Mouse (Mus musculus) hematopoietic stem cell, adult 5-6 weeks (primary cell): ENCODE results near the gene AC153137.1. TPM values are rescaled to one million over a fixed set of nuclear protein-coding genes. Genes with fewer than 3 reads are reported as not detected.

ENCODE experiments used
- ATAC-seq, 2 experiments: fragments of 125-278 bp in 1 of 2; replicated peaks in 1 of 2; 2 replicates each; pipeline ENCODE4 v1.8.0; 2016 to 2017; ENCODE audit warnings: inconsistent platforms in 2 of 2, mild to moderate bottlenecking in 2 of 2, moderate number of reproducible peaks in 2 of 2, low read depth in 1 of 2, moderate TSS enrichment in 1 of 2; ENCODE audit not compliant: low FRiP score in 2 of 2, poor library complexity in 2 of 2, severe bottlenecking in 2 of 2, insufficient read depth in 1 of 2, low TSS enrichment in 1 of 2
- total RNA-seq: library from RNA; stranded (forward); fragments of 172-1452, 232-1000 nt; gene quantifications from 2 replicates; pipeline ENCODE4 v1.2.3, GENCODE M21; 2017

The AC153137.1 gene
- total RNA-seq, 1 experiment from 2014 or later = not detected

DNA sequence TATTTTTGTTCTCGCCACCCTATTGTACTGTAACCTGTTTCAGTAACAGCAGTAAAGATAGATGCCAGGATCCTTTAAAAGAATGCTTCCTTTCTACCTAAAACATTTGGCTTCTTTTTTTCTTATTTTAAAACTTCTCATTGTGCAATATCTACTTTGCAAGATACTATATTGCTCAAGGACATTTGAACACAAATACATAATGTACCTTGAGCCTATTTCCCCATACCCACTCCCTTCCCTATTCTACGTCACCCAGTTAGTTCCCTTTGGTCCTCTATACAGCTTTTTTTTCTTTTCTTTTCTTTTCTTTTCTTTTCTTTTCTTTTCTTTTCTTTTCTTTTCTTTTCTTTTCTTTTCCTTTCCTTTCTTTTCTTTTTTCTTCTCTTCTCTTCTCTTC, 47.6 kb downstream of the AC153137.1 start:
- peak in 1 of 2 experiments; percentile 85; a peak in 1 of 4 replicates for ATAC-seq

Other genes with a start within 250 kb of the AC153137.1 start
- 187 and 193 TPM in 2 replicates for gene Phf3, start 104.0 kb downstream of the AC153137.1 start, total RNA-seq
- gene Lgsn, start 198.4 kb upstream of the AC153137.1 start, total RNA-seq = not detected in 2 replicates
- 3.4 and 3.7 TPM in 2 replicates for gene 4931428L18Rik, start 244.7 kb upstream of the AC153137.1 start, total RNA-seq
- gene Pih1d3, start 244.9 kb upstream of the AC153137.1 start, total RNA-seq = not detected in 2 replicates